Mouse (Mus musculus): ENCODE measurements around the gene Exoc6b. TPM values are rescaled to one million over a fixed set of nuclear protein-coding genes. Genes with fewer than 3 reads are reported as not detected.
A peak's percentile ranks its signal among the peaks of the same experiment; 100 is the strongest.
"Not testable (repeated sequence)": the region's sequence is repeated elsewhere in the genome, so short reads cannot be mapped to it uniquely, and the experiment has no call there.

The Exoc6b gene
- total RNA-seq (2022) = 10 to 100 TPM; 41.4 to 73.0 (median 56.2) TPM

- DNase-seq = peak; percentile 76
Measured at GRCm38 (mm10) chr6:85069023-85069985, at the start of gene Exoc6b. Exoc6b (minus strand) TSS chr6:85069513.

GRCm38 (mm10) chr6:85117545-85118511 lies 48.5 kb upstream of the Exoc6b start:
- peak; percentile 49 for DNase-seq

- no peak for DNase-seq
Measured at GRCm38 (mm10) chr6:85105033-85105615, 35.8 kb upstream of the Exoc6b start.

- no peak for DNase-seq
Measured at GRCm38 (mm10) chr6:85103321-85103720, 34.0 kb upstream of the Exoc6b start.

GRCm38 (mm10) chr6:85096441-85096840 lies 27.1 kb upstream of the Exoc6b start:
- peak; percentile 84 for DNase-seq

GRCm38 (mm10) chr6:85087425-85087824 lies 18.1 kb upstream of the Exoc6b start:
- DNase-seq = no peak

- no peak for DNase-seq
Measured at GRCm38 (mm10) chr6:85086645-85087044, 17.3 kb upstream of the Exoc6b start.

GRCm38 (mm10) chr6:85076179-85076720 lies 6.9 kb upstream of the Exoc6b start:
- not testable (repeated sequence) for DNase-seq

GRCm38 (mm10) chr6:85074996-85075395 lies 5.7 kb upstream of the Exoc6b start:
- no peak for DNase-seq

GRCm38 (mm10) chr6:85068322-85069022 lies 841 bp downstream of the Exoc6b start:
- no peak for DNase-seq

- no peak for DNase-seq
Measured at GRCm38 (mm10) chr6:85057641-85058040, 11.7 kb downstream of the Exoc6b start.

GRCm38 (mm10) chr6:85051109-85051508 lies 18.2 kb downstream of the Exoc6b start:
- DNase-seq = no peak

GRCm38 (mm10) chr6:85046531-85046930 lies 22.8 kb downstream of the Exoc6b start:
- peak; percentile 40 for DNase-seq

- DNase-seq = no peak
Measured at GRCm38 (mm10) chr6:85044621-85045152, 24.6 kb downstream of the Exoc6b start.

GRCm38 (mm10) chr6:85037677-85038076 lies 31.6 kb downstream of the Exoc6b start:
- peak; percentile 34 for DNase-seq

GRCm38 (mm10) chr6:85029671-85030070 lies 39.6 kb downstream of the Exoc6b start:
- no peak for DNase-seq

GRCm38 (mm10) chr6:85024403-85024802 lies 44.9 kb downstream of the Exoc6b start:
- no peak for DNase-seq

- no peak for DNase-seq
Measured at GRCm38 (mm10) chr6:85017011-85017410, 52.3 kb downstream of the Exoc6b start.

GRCm38 (mm10) chr6:85013906-85014305 lies 55.4 kb downstream of the Exoc6b start:
- no peak for DNase-seq

- peak; percentile 41 for DNase-seq
Measured at GRCm38 (mm10) chr6:85010397-85010796, 58.9 kb downstream of the Exoc6b start.

- DNase-seq = no peak
Measured at GRCm38 (mm10) chr6:84995418-84995817, 73.9 kb downstream of the Exoc6b start.
